Mouse (Mus musculus) heart, adult 18-20 months (tissue): ENCODE data around the gene Rhoj. TPM values are rescaled to one million over a fixed set of nuclear protein-coding genes. Genes with fewer than 3 reads are reported as not detected.
"Not testable (repeated sequence)": the region's sequence is repeated elsewhere in the genome, so short reads cannot be mapped to it uniquely, and the experiment has no call there.

Experiments used
- DNase-seq, 2 experiments: peaks; one replicate each; pipeline ENCODE4 v3.0.0; 2021 to 2022; ENCODE audit warnings: mixed read lengths in 1 of 2
- total RNA-seq, 2 experiments: library from RNA; stranded (reverse); gene quantifications; 2 replicates each; pipeline ENCODE4 v1.2.3; 2021

Gene Rhoj
- total RNA-seq, 2 experiments from 2014 or later, result 32.4 to 35.7 TPM

DNA sequence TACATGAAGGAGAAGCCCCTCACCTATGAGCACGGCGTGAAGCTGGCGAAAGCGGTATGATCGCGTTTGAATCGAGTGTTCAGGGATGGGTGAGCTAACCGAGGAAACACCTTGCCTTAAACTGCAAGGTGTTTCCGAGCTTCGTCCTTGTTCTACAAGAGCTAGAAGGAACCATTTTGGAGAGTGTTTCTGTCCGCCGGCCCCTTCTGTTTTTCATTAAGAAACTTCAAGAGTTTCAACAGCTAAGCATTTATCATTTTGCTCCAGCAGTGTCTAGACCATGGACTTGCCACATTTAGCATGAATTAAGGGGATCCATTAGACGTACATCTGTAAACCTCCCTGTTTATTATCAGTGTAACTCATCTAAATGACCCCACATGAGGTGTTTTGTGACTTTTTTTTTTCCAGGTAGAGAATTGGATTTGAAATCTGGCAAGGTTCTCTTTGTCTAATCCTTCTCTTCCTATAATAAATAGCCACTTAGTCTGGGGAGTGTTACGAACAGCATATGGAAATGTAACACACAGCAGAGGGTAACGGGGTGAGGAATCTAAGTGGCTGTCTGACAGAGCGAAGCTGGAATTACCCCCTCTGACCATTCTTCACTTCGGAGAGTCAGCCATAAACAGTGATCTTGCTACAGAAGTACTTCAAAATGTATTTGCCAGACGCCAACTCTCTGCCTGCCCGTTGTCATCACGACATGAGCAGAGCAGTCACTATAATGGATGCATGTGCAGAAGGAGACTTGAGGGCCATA is 86.1 kb downstream of the Rhoj start:
- DNase-seq, result no peak

DNA sequence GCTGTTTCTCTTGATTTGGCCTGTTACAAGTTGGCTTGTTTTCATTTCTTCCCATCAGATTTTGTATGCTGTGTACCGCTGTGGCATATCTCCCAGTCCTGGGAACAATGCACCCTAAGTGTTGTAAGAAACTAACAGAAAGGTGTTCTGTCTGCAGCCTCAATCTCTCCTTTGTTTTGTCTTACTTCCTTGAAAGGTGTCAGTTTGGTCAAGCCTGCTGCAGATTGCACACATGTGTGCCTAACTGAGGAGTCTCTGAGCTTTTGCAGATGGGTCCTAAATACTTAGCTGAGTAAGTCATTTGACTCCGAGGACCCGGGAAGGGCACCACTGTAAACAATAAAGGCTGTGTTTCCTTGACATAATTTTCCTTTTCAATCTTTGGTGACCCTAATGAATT is 88.5 kb downstream of the Rhoj start:
- no peak for DNase-seq

DNA sequence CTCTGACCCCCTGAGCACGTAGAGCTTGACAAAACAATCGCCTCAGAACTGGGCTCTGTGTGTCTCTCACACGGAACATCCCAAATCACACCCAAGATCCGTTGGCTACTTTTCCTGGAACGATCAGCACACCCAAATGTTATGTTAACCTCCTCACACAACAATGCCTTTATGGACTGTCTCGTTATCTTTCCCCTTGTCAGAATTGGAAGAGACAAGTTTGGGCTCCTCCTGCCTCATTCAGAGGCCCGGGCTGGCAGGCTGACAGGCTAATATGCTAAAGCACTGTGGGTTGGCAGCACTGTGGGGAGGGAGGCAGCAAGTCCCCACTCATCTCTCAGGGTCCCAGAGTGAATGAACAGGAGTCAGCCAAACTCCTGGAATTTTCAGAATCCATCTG is 89.0 kb downstream of the Rhoj start:
- peak; percentile 41 to 50 for DNase-seq

DNA sequence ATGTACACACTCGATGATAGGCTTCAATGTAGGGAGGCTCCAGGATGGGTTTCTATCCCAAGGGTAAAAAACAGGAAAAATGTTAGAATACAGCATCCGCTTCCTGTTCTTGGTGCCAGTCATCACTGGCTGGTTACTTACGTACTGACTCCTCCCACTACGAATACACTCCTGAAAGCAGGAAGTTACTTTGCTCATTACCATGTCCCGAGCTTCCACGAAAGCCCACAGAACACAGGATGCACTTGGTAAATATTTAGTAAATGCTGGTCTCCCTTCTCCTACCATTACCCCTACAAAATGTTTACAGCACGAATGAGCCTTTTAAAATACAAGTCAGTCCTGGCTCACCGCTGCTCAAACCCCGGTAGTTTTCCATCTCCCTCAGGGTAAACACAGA is 104.8 kb downstream of the Rhoj start:
- peak in 1 of 2 experiments; percentile 27 for DNase-seq

DNA sequence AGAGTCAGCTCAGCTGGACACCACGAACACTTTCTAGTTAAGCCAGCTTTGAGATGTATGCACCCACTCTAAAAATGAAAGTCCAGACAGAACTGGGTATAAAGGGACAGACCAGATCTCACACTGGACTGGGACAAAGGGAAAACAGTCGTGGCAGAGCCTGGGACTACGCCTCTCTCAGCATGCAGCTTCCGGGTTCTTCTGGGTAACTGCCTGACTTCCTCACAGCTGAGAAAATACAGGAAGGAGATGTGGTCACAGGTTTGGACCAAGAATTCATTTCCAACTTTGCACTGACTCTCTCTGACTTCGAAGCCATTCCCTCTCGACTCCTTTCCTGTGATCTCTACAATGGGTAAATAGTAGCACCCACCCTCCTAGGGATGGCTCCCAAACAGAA is 106.9 kb downstream of the Rhoj start:
- peak in 1 of 2 experiments; percentile 43 for DNase-seq

DNA sequence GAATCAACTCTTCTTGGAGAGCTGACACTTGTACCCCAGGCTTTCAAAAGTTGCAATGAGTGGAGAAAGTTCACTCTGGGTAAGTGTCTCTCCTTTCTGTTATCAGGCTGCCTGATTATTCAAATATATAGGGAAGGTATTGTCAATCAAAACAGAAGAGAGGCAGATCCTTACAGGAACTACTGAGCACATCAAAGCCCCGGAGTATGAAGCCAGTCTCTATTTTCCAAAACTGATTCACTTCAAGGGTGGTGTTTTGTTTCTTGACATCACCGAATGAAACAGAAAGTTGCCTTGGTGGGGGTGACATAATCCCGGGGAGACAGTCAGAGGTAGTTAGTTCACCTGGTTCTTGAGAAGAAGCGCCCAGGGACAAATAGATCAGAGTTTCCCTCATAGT is 108.6 kb downstream of the Rhoj start, which contains the start of gene Gphb5:
Gene Gphb5, minus strand, starts transcription at position 101 of the 400 bp plus-strand sequence.
- DNase-seq, result no peak

DNA sequence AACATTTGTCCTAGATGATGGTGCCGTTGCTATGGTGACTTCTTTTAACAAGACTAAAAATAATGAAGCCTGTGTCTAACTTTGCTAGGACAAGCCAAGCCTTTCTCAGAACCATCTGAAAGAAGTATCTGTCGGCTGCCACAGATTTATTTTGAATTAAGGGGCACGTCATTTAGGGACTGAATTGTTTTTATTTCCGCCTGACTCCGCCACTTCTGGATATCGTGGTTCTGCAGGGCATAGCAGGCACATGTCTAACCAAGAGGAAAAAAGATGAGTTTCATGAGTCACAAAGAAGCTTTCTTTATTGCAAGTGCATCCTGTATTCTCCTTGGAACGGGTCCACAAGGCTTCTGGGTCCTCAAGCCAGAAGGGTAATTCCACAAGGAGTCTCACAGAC is 116.2 kb downstream of the Rhoj start:
- DNase-seq, result no peak

DNA sequence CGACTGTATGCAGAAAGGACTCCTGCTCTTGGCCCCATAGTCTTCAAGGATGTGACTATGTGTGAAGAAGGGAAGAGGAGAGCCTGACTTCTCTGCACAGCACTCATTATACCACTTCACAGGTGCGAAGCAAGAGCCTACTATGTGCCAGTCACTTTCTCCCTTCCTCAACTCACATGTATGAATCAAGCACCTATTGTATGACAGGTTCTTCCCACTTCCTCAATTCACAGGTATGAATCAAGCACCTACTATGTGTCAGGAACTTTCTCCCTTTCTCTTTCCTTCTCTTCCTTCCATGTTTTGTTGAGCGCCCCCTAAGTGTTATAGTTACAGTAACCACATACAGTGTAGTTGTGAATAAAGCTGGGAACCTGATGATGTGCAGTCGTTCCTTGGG is 116.7 kb downstream of the Rhoj start:
- no peak for DNase-seq

DNA sequence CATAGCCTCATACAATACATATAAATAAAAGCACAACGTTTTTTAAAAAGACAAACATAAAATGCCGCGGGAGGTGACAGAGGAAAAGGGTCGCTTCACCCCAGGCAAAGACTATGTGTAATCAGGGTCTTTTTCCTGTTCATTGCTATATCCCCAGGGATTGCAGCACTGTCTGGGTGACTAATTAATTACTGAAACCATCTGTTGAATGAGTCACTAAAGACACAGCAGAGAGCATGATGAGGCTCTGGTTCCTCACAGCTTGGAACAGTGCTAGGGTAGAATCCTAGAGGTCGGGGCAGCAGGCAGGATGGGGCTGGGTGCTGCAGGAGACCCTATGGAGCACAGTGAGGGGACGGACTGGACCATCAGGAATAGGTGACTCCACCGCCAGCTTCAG is 117.8 kb downstream of the Rhoj start:
- DNase-seq, result no peak

DNA sequence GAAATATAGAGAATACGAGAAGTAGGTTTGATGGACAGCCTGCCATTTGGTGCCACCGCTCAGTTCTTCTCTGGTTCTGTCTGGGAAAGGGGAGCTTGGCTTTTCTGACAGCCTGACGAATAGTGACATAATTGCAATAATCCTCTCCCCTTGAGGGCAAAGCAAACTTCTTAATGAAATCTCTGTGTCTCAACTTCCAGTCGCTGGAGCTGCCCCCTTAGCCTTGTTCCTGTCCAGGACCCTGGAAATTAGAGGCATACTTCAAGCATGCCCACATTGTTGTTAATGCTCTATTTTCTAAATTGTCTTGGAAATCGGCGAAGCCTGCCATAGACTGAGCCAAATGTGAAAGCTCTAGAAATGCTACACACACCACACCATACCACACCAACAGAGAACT is 120.6 kb downstream of the Rhoj start:
- no peak for DNase-seq

DNA sequence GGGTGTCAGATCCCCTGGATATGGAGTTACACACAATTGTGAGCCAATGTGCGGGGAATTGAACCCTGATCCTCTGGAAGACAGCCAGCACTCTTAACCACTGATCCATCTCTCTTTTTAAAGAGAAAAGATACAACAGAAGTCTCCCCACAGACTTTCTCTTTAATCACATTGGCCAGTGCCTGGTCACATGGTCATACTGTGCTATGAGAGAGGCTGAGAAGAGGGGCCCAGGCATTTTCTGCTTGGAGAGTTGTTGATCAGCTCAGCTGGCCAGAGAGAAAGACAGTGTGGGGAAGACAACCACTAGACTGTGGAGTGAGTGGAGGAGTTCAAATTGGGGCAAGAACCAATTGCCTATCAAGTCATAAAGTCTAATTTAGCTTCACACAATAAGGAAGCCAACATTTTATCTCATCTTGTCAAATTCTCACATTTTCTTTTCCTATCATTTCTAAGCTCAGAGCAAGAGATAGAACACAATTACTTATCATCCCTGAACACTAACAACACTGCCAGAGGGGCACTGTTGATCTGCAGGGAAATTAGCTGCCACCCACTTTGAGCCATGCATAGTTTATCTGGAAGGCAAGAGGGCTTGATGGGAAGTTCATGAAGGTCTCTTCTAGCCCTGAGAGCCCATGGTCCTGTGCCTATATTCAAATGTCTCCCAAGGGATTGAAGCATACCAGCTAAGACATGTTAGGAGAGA is 121.7 kb downstream of the Rhoj start:
- DNase-seq, result no peak

DNA sequence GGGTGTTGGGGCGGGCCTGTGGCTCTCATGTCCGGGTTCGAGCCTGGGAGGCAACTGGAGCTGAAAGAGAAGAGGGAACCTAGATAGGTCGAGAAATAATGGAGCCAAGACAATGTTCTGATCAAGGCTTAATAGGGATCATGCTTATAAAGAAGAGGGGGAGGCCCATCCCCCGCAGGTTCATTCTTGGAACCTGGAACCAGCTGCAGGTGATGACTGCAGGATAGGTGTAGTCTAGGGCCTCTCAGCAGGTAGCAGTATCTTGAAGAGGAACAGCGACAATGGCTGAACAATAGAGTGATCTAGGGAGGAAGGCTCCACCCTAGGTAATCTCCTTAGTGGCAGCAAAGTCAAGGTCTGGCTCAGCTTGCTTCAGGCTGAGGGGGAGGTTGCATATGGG is 124.3 kb downstream of the Rhoj start:
- not testable (repeated sequence) for DNase-seq

DNA sequence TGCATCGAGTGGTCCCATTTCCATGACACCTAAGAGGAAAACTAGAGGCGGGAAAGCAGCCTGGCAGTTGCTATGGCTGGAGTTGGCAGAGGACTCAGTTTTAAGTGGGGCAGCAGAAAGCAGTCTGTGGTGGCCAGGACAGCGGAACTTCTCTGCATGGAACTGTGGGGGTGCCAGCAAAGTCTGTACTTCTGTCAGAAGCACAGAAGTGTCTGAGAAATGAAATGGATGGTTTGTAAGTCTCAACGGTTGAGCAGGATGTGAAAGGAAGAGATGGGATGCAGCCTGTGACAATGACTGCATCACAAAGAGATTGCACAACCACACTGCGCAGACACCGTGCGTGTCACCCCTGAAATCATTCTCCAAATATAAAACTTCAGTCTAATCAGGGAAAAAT is 138.1 kb downstream of the Rhoj start:
- DNase-seq, result no peak

DNA sequence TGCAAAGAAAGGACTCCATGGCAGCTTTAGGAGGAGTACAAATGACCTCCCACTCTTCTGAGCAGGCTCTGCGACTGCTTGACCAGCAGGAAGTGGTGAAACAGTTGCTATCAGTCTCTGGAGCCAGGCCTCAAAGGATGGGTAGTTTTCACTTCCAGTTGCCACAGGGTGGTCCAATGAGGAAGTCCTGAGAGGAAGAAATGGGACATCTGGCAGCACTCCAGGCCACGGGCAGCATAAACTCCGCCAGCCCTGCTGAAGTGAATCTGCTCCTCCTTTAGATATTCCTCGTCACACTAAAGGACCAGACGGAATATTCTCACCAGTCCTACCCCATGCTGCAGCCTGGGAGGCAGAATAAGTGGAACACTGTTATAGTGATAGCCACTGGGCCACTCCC is 140.8 kb downstream of the Rhoj start:
- peak; percentile 62 to 80 for DNase-seq

DNA sequence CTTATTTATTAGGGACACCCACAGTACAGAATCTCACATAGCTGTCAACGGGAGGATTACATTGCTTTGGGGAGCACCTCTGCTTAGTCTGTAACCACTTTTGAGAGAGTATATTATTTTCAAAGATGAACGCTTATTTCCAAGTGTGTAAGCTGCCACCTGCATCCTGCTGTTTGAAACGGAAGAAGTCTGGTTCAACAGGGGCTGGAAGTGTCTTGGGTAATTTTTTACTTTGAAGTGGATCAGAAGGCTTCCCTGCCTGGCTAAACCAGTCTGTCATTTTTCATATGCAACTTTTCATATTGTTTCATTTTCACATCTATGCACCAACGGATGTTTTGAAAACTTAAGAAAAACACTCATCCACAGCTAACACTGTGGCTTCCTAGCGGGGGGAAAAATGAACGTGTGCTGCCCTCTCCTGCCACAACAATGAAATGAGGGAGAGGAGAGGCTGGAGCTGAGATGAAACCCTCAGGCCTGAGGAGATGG is 141.4 kb downstream of the Rhoj start:
- peak; percentile 32 to 48 for DNase-seq

DNA sequence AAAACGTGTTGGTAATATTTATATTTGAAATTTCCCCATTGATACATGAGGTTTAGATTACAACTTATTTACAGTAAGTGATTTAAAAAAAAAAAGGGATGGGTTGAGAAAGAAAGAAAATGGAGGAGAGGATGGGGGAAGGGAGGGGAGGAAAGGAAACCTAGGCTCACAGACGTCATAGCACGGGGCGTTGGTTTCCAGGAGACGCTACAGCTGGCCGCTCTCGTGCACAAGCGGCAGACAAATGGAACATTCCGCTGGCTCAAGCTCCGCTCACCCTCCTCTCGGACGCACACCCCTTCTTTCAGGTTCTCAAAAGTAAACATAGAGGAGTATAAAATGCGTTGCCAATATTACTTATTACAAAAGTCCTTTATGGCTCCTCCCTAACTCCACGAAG is 141.9 kb downstream of the Rhoj start:
- DNase-seq, result no peak

DNA sequence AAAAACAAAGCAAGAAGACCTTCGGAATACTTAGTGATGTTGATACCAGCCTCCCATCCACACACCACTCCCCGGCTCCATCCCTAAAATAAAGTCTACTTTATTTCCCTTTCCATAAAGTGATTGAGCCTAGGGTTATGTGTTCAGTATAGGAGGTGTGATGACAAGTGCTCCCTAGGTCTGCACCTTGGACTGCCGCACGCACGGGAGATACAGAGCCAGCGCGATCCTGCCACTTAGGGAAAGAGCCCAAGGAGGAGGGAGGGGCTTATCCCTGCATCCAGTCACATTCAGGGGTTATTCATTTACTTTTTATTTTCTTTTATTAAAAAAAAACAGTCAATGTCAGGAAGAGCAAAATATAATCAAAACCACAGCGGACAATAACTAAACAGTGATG is 142.5 kb downstream of the Rhoj start:
- no peak for DNase-seq

Other genes with a start within 250 kb of the Rhoj start
- not detected for gene Kcnh5, start 131.0 kb upstream of the Rhoj start, total RNA-seq
- gene Gphb5, start 108.5 kb downstream of the Rhoj start, total RNA-seq, result not detected